Mouse (Mus musculus): ENCODE data around the gene Ccdc183.

The Ccdc183 gene

GRCm38 (mm10) chr2:25607761-25608622 lies 9.5 kb downstream of the Ccdc183 start, which contains the start of gene Rabl6:
Gene Rabl6, minus strand, starts transcription at chr2:25608521.
- peak; percentile 91 for DNase-seq

- DNase-seq, result no peak
Observed at GRCm38 (mm10) chr2:25602526-25602925, 15.0 kb downstream of the Ccdc183 start.

DNA sequence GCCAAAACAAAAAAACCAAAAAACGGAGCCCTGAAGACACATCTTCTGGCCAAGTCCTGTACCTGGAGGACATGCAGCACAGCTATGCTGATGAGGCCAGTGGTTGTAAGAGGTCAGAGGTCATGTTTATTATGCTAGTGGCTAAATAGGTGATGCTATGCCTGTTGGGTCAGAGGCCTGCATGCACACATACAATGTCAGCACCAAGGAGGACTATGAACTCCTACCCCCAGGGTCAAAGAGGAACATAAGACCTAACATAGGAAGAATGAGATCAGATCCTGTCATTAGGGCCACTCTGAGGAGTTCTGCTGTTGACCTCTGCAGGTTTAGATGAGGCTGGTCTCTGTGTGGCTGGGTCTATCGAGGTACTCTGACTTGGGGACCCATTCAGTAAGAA lies 17.4 kb downstream of the Ccdc183 start:
- DNase-seq, result no peak

GRCm38 (mm10) chr2:25598749-25599148 lies 18.7 kb downstream of the Ccdc183 start:
- DNase-seq, result no peak

GRCm38 (mm10) chr2:25596765-25597510 lies 20.5 kb downstream of the Ccdc183 start:
- DNase-seq, result no peak

DNA sequence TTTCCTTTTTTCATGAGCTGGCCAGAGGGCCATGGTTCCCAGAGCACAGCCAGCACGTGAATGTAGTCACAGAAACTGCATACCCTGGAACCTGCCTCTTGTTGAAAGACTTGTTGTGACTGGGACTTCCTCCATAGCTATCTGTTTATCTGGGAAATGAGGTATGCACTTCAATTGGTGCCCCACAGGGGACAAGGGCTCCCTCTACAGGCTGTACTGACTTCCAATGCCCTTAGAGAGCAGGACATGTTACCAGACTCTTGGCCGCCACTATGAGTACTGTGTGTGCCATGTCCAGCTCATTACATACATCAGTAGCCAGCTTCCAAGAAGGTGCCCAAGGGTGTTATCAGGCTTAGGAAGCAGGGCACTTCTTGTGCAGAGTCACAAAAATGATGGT lies 25.6 kb downstream of the Ccdc183 start:
- peak; percentile 61 for DNase-seq

GRCm38 (mm10) chr2:25588227-25588907 lies 29.1 kb downstream of the Ccdc183 start:
- no peak for DNase-seq

GRCm38 (mm10) chr2:25587290-25587689 lies 30.2 kb downstream of the Ccdc183 start:
- DNase-seq, result no peak

- DNase-seq, result no peak
Observed at GRCm38 (mm10) chr2:25585601-25586000, 31.9 kb downstream of the Ccdc183 start.

- no peak for DNase-seq
Observed at GRCm38 (mm10) chr2:25584856-25585255, 32.6 kb downstream of the Ccdc183 start.

- DNase-seq, result no peak
Observed at GRCm38 (mm10) chr2:25584152-25584551, 33.3 kb downstream of the Ccdc183 start.

DNA sequence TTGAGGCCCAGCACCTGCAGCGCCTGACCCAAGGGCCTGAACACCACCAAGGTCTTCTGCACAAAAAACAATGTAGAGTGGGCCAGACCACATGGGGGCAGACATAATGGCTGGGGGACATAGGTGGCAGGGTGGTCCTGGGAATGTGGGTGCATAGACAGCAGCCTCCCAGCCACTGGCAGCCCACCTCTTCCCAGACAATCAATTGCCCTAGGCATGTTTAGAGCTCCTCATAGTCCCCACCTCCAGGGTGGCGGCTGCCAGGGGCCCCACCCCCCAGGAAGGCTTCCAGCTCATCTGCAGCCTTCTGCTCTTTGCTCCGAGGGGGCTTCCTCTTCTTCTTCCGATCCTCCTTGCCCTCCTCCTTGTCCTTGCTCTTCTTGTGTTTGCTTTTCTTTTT lies 33.9 kb downstream of the Ccdc183 start:
- DNase-seq, result no peak

DNA sequence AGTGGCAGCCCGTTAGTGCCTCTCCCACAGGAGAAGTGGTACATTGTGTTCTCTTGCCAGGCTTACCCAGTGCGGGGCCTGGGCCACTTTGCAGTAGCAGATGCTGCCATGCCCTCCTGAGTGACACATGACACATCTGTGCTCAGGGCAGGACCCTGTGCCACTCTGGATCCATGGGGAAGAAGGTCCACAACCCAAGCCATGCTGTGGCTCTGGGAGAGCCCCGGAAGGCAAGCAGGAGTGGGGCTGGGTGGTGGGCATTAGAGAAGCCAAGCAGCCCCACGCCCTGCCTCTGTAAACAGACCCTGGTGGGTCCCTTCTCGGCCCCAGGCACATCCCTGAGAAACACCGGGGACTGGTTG lies 34.4 kb downstream of the Ccdc183 start:
- no peak for DNase-seq

DNA sequence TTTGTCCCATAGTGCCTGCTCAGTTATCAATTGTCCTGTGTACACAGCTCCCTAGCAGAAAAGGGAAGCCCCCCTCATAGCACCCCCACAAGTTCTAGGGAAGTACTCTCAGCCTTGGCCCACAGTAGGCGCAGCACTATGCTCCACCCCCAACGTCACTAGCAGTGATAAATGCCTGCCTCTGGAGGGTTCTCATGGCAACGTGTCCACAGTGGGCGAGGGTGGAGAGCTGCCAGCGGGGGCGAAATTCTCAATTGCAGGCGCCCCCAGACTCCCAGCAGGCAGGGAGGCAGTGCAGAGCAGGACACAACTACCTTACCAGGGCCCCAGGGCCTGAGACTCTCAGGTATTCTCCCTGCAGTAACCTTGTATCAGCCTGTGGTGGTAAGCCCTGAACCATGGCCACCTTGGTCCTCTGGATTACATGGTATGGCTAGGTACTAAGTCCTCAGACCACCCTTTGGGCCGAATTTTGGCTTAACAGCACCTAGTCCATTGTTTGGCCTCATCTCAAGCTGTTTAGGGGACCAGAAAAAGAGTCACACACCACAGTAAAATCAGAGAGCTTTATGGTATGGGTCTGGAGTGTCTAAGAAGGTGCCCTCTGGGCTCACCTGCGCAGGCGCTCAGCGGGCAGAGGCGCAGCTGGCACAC lies 34.9 kb downstream of the Ccdc183 start:
- no peak for DNase-seq

GRCm38 (mm10) chr2:25581901-25582301 lies 35.6 kb downstream of the Ccdc183 start:
- DNase-seq, result no peak

DNA sequence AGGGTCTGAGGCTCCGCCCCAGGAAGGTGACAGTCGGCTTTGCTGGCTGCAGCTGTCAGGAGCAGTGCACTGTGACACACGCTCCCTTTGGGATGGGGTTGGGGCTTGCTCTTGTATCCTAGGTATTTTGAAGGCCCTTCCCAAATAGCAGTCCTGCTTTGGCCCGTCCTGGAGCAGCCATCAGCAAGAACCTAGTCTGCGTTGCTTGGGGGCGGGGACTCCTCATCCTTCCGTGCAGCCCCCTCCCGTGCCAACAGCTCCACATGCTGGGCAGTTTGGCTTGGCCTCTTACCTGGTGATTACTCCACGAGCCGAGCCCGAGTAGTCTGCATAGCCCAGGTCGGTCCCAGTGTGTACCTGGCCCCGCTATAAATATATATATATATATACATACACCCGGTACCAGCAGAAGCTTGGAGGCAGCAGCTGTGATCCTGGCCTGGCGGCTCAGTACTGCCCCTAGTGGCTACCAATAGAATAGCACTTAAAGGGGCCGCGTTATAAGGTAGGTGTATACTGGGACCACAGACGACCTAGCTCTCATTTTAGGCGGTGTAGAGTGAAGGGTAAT lies 36.1 kb downstream of the Ccdc183 start, which contains the start of gene Ajm1:
Gene Ajm1 (minus strand): TSS at position 464 of the 571 bp plus-strand sequence.
- DNase-seq, result peak; percentile 67

DNA sequence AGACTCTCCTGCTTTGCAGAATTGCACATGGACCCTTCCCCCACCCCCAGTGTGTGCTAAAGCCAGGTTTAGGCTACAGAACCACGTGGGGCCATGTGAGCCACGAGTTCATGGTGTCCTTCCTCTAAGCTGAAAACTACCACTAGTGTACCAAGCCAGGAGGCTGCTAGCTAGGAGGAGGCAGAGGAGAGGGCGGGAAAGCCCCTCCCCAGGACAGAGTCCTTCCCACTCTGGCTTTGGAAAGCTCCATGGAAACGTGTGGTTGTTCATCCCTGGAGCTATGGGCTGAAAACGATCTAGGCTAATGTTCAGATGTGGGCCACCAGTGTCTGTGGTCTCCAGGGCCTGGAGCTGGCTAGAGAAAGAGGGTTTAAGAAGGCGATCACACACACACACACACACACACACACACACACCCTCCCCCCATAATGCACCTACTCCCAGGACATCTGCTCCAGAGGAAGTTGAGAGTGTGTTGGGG lies 36.8 kb downstream of the Ccdc183 start:
- no peak for DNase-seq

DNA sequence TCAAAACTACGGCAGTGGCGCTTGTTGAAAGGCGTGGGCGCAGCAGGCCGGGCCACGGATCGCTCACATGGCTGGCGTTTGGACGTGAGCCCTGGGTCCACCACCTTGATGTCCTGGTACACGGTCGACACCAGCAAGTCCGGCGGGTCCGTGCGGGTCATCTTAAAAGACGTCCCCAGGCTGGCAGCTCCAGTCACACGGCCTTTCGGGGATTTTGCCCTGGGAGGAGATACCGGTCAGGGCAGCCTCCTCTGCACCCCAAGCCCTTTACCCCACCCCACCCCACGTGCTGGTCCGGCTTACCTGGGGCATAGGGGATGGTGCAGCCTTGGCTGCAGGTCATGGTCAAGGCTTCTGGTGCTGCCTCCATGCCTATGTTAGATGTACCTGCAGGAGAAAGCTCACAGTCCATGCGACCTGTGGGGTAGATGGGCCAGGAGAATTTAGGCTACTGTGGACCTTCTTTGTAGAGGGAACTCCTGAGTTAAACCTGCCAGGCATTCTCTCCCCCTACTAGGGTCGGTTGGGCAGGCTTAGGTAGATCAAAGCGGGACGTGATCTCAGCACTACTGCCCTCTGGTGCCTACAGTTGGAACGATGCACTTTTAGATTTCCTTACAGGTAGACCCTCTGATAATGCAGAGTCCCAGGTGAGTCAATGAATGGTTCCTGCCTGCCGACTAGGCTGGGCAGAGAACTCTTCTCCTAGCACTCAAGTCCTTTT lies 37.6 kb downstream of the Ccdc183 start:
- peak; percentile 66 for DNase-seq

- no peak for DNase-seq
Observed at GRCm38 (mm10) chr2:25578796-25579736, 38.4 kb downstream of the Ccdc183 start.
